Mouse (Mus musculus) heart, postnatal 25 days (tissue): Measurements from ENCODE around the gene AU022252. TPM values are rescaled to one million over a fixed set of nuclear protein-coding genes. Genes with fewer than 3 reads are reported as not detected.
A peak's percentile ranks its signal among the peaks of the same experiment; 100 is the strongest.

ENCODE experiments used
- DNase-seq: peaks from one replicate; pipeline ENCODE4 v3.0.0; 2022; ENCODE audit warnings: low spot score
- intact Hi-C: fragments of 180-260 bp; cut with DNase I; formaldehyde crosslinking; loops from one replicate; pipeline ENCODE4 v1.15.1; 2025
- total RNA-seq, 2 experiments: library from RNA; stranded (reverse); gene quantifications; 2 replicates each; pipeline ENCODE4 v1.2.3; 2021

The AU022252 gene
- total RNA-seq, 2 experiments from 2014 or later = 21.5 to 23.5 TPM

DNA sequence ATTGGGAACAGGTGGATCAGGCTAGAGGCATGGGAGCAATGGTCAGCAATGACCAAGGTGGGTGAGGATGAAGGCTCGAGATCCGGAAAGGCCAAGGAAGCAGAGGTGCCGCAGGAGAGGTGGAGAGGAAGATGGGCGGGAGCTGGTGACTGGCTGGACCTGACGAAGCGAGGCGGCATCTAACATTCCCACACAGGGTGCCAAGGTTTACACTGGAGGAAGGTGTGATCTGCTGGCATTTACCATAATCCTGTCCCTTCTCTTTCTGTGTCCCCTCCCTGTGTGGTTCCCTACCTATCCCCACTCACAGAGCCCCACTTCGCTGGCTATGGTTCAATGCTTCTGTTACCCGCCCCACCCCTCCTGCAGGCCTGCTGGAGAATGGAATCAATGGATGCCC lies 13.4 kb upstream of the AU022252 start:
- intact Hi-C loops = loop anchor here (2.0 to 10.0 kb wide), 6 partner anchors 53 to 421 kb away; partner anchors contain the start of genes Ppcs and Zmynd12
- DNase-seq = no peak

DNA sequence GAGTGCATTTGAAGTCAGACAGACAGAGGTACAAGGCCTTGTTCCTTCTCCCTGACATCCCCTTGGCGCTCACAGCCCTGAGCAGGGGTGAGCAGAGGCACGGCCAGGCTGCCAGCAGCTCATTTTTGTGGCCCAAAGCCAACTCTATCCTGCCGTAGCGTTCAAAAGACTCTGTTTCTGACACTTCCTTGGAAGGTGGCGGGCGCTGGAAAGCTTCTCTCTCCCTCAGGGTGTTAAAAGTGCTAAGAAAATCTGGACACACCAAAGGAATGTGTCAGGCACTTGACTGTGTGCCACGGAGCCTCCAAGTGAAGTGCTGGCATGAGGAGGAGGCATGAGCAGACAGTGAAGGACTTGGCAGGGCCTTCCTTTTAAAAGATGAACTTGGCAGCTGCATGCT lies 13.0 kb upstream of the AU022252 start:
- intact Hi-C loops = loop anchor here (5.0 to 10.0 kb wide), 4 partner anchors 177 to 422 kb away; partner anchors contain the start of genes Ppcs and Zmynd12
- no peak for DNase-seq

DNA sequence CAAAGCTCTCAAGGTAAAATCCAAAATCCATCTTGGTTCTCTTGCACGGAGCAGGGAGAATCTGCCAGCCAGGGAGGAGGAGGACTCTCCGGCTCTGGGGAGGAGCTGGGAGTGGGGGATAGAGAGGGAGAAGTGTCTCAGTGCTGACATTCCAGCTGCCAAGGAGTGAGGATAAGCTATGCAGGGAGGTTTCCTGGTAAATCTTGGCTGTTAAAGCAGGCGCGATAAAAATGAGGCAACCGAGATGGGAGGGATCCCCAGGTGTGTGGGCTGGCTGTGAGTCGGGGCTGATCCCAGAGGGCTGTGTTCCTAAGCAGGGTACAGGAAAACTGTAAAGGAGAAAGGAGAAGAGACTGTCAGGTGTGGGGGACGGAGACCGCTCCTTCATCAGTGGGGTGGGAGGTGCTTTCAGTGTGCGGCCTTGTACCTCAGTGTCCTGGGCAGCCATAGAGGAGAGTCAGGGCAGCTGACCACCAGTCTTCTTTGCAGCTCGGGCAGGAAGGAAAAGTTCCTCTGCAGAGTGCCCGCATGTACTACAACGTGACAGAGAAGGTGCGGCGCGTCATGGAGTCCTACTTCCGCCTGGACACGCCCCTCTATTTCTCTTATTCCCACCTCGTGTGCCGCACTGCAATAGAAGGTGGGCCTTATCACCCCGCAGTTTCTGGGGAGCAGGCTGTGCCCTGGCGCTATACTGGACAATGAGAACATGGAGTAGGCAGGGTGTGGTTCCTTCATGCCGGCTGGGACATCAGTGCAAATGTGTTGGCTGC lies 12.1 kb upstream of the AU022252 start:
- no peak for DNase-seq

DNA sequence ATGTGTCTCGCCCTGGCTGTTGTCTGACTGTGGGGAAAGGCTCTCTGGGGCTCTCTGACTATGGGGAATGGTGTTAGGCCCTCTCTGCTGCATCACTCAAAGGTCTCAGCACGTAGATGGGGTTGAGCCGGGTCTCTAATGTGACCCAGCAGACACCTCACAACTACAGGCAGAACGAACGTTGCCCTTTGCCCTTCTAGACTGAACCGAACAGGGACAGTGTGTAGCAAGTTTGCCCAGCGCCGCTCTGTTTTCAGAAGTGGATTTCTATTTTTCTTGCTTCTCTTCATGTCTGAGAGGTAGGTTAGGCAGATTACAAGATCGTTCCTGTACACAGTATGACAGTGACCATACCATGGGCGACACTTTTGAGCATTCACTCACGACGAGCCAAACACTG lies 10.1 kb upstream of the AU022252 start:
- intact Hi-C loops = loop anchor here (10.0 kb wide), 1 partner anchor 382 kb away; no protein-coding TSS in a partner anchor
- no peak for DNase-seq

More for the DNA sequence above, 12.1 kb upstream of the AU022252 start:
- intact Hi-C loops = loop anchor here (5.0 to 10.0 kb wide), 4 partner anchors 178 to 423 kb away; partner anchors contain the start of genes Ppcs and Zmynd12

DNA sequence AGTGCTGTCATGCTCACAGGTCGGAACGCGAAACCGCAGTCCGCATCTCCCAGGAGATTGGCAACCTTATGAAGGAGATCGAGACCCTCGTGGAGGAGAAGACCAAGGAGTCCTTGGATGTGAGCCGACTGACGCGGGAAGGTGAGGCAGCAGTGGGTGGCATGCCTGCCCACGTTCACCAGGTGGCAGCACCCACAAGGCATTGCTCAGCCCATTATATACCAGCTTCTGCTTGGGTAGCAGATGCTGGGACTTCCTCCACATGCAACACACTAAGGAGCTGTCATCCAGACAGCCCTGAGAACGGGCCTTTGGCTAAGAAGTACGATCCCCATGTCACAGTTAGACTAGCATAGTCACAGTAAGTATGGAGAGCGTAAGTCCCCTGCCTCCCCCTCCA lies 9.2 kb upstream of the AU022252 start:
- DNase-seq = no peak
- intact Hi-C loops = loop anchor here (2.0 to 10.0 kb wide), 2 partner anchors 383 to 887 kb away; no protein-coding TSS in a partner anchor

DNA sequence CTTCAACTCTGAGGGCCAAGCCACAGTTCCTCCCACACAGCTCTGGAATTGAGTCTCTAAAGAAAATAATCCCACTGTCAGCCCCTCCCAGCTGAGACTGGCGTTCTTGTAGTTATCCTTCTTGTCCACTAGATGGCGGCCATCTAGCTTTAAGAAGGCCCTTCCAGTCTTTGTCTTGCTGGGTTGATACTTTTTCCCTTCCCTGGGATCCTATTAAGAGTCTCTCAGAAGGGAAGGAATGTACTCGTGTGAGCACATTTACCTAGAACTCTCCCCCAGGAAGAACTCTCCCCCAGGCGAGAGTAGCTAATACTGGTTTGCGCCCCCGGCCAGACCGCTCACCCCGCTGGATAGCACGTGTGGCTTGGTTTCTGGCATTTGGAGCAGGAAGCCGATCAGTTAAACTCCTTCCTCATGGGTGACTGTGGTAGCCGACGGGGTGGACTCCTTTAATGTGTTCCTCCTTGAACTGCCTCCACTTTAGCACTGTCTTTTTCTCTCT lies 6.7 kb upstream of the AU022252 start:
- intact Hi-C loops = no loop called here
- DNase-seq = peak; percentile 30

DNA sequence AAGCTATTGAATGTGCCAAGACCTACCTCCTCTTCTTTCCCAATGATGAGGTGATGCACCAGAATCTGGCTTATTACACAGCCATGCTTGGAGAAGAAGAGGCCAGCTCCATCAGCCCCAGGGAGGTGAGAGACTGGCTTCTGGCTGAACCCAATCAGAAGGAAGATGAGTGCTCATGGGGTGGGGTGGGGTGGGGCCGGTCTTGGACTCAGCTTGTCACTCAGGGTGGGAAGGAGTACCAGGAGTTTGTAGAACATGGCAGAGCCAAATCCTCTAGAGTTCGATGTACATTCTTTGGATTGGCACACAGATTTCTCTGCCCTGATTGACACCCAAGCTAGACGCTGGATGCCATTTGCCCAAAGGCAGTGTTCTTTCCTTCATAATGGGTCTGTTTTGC lies 6.1 kb upstream of the AU022252 start:
- intact Hi-C loops = no loop called here

DNA sequence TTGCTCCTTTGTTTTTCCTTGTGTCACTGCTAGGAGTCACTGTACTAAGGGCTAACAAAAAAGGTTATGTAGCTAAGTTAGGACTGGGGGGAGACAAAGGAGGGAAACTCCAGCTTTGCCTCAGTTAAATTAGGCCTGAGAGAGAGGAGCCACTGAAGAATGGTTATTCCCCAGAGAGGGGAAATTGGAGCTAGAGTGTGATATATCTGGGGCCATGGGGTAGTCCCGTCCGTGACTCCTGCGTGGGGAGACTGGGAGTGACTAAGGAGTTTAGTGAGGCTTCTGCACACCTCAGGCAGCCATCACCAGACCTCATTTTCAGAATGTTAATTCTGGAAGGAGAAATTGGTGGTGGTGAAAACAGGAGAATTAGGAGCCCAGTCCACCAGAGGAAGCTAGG lies 1.8 kb upstream of the AU022252 start:
- DNase-seq = no peak
- intact Hi-C loops = loop anchor here (5.0 kb wide), 1 partner anchor 1783 kb away; the partner anchor contains the start of gene Smap2

More for the DNA sequence above, 6.1 kb upstream of the AU022252 start:
- DNase-seq = no peak

DNA sequence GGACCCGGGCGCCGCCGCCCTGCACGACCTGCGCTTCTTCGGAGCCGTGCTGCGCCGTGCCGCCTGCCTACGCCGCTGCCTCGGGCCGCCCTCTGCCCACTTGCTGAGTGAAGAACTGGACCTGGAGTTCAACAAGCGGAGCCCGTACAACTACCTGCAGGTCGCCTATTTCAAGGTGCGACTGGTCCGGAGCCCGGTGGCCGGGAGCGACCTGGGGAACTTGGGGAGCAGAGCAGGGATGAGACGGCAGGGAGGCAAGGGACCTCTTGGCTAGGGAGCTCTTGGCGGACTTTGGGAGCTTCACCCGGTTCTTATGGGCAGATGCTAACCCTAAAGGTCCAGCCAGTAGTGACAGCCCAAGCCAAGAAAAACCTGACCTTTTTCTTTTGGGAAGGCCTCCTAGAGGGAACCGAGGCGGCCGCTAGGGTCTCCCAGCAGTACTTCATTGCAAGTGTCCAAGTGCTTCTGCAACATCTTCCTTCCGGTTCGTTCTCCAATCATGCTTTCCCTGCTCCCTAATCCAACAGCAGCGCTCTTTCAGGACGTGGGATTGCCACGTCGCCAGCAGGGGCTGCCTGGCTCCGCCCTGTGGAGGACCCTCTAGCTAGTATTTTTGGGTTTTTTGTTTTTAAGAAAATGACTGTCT lies 867 bp upstream of the AU022252 start:
- no peak for DNase-seq
- intact Hi-C loops = loop anchor here (5.0 kb wide), 1 partner anchor 1784 kb away; the partner anchor contains the start of gene Smap2

DNA sequence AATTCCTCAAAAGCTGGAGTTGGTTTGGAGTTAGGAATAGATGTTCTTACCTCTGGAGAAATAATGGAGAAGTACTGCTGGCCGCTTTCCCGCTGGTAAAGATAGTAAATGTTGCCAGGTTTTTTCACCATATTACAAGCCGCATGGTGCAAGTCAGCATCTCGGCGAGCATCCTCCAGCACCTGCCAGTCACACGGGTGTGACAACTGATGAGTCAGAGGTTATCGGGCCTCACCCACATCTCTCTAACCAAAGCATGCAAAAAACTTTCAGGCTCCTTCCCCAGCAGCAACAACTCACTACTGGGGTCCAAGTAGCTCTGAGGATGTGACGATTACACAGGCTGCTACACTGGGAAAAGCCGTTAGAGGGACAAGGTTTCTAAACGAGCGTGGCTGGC lies 5.8 kb downstream of the AU022252 start:
- no peak for DNase-seq
- intact Hi-C loops = no loop called here

DNA sequence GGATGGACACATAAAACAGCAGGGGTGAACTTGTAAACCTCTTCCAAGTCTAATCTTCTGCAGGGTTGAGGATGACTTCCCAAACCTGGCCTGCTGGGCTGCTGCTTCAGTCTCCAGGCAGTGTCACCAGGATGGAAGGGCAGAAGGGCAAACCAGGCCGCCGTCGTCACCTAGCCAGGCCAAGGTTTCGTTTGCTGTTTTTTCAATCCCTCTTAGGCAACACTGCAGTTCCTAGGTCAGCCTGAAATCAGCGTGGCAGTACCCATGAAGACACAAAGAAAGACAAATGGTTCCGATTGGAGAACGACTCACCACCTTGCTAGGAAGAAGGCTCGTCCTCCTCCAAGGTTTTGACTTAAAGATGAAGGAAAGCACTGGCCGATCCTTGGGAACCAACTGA lies 6.8 kb downstream of the AU022252 start:
- intact Hi-C loops = no loop called here

DNA sequence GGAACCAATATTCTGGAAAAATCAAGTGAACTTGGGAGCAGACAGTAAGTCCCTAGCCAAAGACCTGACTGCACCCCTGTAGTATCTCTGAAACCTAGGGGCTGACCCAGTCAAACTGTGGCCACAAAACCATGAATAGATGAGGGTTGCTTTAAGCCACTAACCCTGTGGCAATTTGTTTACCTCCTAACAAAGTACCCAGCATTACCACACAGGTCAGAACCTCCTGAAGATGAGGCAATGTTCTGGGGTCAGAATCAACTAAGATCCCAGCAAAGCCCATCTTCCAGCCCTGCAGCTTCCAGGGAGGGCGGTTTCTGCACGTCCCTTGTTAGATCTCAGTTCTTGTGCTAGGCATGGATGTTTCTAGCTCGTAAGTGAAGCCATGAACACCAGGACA lies 8.0 kb downstream of the AU022252 start:
- no peak for DNase-seq
- intact Hi-C loops = no loop called here

More for the DNA sequence above, 6.8 kb downstream of the AU022252 start:
- no peak for DNase-seq

DNA sequence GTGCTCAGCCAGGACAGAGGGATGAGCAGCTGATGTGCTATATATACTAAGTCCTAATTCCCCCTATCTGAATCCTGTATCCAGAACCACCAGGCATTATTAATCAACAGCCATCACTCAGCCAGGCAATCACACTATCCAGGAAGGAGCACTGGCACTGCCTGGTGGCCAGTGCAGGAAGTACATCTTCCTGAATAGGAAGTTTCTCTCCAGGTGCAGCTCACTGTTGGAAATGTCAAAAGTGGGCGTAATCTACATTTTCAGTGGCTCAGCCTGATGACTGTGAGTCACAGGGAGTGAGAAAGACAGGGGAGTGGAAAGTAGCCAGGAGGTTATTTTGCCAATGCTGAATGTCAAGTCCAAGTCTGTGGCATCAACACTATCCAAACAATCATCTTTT lies 8.8 kb downstream of the AU022252 start:
- DNase-seq = no peak
- intact Hi-C loops = no loop called here

DNA sequence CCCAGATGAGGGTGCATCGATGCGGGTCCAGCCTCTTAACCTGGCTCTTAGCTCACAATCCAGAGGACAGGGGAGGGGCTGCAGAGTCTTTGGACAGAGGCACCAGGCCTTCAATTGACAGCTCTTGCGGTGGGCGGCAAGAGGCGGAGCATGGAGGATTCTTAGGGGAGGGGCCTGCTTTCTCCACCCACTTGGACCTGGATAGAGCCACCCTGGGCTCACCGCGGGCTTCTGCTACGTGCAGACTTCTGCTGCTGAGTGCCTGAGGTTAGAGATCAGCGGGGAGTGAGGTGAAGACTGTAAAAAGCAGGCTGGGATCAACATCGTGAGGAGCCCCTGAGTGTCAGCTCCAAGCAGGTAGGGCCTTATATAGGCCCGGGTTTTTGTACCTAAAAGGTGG lies 14.3 kb downstream of the AU022252 start, which contains the start of gene Tmem269:
Gene Tmem269, minus strand, starts transcription at position 49 of the 400 bp plus-strand sequence.
- intact Hi-C loops = no loop called here
- DNase-seq = no peak

DNA sequence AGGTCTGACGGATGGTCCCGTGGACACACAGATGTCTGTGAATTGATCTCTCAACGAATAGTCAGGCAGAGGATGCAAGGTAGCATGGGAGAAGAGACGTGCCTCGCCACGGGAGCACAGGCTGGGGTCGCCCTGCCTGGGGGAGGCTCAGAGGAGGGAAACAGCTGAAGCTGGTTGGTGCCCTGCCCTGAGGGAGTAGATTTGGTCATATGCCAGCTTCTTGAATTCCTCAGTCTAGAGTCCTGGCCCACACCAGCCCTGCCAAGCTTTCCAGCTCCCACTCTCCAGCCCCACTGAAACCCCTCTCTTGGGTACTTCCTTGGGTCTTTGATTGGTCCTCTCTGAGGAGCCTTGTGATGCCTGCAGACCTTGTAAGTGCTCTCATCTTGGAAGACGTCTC lies 15.8 kb downstream of the AU022252 start:
- no peak for DNase-seq
- intact Hi-C loops = no loop called here

DNA sequence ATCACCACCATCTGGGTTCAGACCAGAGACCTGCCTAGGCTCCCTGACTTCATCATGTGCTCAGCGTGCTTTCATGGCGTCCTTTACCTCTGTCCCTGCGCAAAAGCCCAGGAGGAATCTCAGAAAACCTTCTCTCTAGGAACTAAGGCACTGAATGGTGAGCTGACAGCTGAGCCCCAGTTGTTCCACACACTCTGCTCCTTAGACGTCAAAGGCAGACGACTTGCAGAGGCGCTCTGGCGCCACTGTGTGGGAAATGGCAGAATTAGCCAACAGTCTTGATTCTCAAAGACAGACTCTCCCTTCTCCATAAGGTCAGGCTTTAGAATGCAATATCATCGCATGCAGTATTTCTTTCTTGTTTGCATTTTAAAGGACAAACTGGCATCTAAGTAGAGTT lies 27.8 kb downstream of the AU022252 start:
- intact Hi-C loops = loop anchor here (1.0 to 5.0 kb wide), 2 partner anchors 37 to 198 kb away; no protein-coding TSS in a partner anchor
- DNase-seq = no peak

DNA sequence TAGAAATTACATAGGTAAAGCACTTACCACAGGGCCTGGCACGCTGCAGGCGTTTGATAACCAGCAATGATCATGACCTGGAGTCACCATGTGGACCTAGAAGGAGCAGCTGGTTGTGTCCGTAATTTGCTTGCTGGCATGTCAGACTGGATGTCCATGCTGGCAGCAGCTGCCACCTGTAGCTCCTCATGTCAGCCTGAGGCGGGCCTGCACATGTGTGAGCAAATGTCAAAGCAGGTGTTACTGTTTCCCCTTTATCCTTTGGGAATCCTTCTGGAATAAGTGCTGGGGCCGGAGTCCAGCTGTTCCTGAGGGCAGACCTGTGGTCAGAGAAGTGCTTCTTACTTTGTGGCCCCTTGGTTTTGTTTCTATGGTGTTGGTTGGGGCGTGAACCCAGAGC lies 34.4 kb downstream of the AU022252 start:
- intact Hi-C loops = no loop called here
- no peak for DNase-seq

DNA sequence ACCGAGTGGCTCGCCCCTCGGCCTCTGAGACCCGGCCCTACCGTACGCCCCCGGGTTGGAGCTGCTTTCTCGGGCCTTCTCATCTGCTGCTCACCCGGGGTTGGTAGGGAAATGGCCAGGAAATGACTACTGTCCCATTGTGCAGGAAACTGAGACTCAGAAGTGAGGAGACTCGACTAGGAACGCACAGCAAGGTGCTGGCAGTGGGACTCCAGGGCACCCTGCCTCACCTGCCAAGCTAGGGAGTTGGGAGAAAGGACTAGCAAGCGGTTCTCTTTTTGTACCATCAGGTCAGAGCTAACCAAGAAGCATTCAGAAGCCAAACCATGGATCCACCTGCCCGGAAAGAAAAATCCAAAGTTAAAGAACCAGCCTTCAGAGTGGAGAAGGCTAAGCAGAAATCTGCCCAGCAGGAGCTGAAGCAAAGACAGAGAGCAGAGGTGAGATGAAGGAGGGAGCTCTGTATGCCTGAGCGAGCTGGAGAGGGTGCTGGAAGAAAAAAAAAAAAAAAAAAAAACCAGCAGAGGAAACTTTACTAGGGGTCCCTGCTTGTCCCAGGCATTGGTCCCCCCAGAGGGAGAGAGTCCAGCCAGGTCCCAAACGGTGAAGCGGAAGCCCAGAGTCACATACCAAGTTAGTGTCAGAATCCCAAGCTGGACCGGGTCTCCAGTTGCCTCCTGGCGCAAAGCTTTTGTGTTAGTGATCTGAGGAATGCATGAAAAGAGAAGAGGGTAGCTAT lies 36.8 kb downstream of the AU022252 start:
- intact Hi-C loops = no loop called here
- no peak for DNase-seq

DNA sequence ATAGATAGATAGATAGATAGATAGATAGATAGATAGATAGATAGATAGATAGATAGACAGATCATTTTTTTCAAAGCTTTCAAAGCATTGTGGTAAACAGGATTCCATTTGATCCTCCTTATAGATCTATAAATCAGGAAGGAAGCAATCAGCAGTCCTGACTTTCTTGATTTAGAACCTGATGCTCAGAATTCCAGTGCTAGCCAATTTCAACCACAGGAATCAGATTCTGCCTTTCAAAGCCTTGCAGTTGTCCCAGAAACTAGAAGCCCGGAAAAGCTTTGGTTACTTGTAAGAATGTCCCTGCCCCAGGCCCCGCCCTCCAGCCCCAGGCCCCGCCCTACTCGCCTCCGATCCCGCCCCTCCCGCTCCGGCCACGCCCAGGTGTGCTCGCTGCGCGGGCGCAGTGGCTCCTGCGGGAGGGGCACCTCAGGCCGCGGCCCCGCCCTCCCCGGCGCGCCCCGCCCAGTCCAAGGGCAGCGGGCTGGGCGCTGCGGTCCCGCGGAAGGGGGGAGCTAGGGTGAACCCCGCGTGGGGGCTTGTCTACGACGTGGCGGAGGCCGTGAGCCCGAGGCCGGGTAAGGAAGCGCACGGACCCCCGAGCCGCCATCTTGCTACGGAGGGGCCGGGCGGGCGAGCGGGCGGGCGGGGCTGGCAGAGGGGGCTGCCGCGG lies 37.5 kb downstream of the AU022252 start, which contains the start of gene Svbp:
Gene Svbp, plus strand, starts transcription at position 398 of the 673 bp plus-strand sequence.
- DNase-seq = peak; percentile 73
- intact Hi-C loops = no loop called here
